Comparison of ENCODE assay signal across 9 mouse cellular contexts in the genomic region with DNA sequence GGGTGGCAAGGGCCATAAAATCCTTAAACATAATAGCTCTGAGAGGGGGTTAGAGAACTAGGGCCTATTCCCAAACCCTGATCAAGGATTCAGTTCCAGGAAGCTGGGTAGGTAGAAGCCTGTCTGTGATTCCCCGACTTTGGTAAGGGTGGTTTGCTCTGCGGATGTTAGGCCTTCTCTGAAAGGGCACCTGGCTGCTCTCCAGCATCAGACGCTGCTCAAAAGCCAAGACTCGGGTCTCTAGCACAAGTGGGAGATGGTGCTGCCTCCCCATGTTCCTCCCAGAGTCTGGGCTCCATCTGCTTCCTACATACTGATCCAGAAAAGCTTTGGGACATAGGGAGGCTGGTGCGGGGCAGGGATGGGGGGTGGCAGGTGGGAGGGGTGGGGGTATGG.
DNase-seq lines count a peak whose midpoint lies in the region; ATAC-seq and TF ChIP-seq lines count a peak whose summit lies in the region.
"Had no signal": no experiment of that assay in that cellular context is flagged by ENCODE, and none has a peak within 500 bp of the region (broad histone marks: within the 10 kb centered on the region; RNA-seq: fewer than 3 reads in every experiment).

No protein-coding gene starts in this region.

- no peaks in the 10 kb centered on the region for H3K27me3 ChIP-seq in midbrain, embryonic 15.5 days (replicated peaks)
- H3K27me3 ChIP-seq in midbrain, postnatal 0 days (ENCODE audit: insufficient read depth, low read length) = no peaks in the 10 kb centered on the region
- H3K27me3 ChIP-seq in stomach, embryonic 16.5 days (ENCODE audit: control insufficient read depth, insufficient read depth, low read length) = no peaks in the 10 kb centered on the region

- H3K4me2 ChIP-seq in midbrain, embryonic 15.5 days = no peak overlapping the region
- H3K4me2 ChIP-seq in midbrain, postnatal 0 days (ENCODE audit: low read depth, low read length, poor library complexity, severe bottlenecking) = no peak overlapping the region
- no peak overlapping the region for H3K4me2 ChIP-seq in stomach, embryonic 16.5 days (ENCODE audit: low read depth, low read length)

- no peak overlapping the region for H3K4me3 ChIP-seq in midbrain, embryonic 15.5 days
- H3K4me3 ChIP-seq in midbrain, postnatal 0 days (ENCODE audit: low read depth, low read length) = no peak overlapping the region
- no peak overlapping the region for H3K4me3 ChIP-seq in stomach, embryonic 16.5 days (replicated peaks; ENCODE audit: low read length)

- no peak for TF ChIP-seq CTCF in midbrain, postnatal 0 days (IDR thresholded peaks at IDR 0.05)

- WGBS in midbrain, embryonic 15.5 days = 69% methylated on average over 5 of the region's 5 CpGs
- WGBS in midbrain, postnatal 0 days = 70% methylated on average over 5 of the region's 5 CpGs
- 50% methylated on average over 5 of the region's 5 CpGs for WGBS in stomach, embryonic 16.5 days

- no peaks in the 10 kb centered on the region for H3K36me3 ChIP-seq in midbrain, embryonic 15.5 days (replicated peaks)
- no peaks in the 10 kb centered on the region for H3K36me3 ChIP-seq in midbrain, postnatal 0 days (ENCODE audit: insufficient read depth, low read length)
- no peaks in the 10 kb centered on the region for H3K36me3 ChIP-seq in stomach, embryonic 16.5 days (ENCODE audit: control insufficient read depth, insufficient read depth, low read length)

- no peak overlapping the region for H3K9ac ChIP-seq in midbrain, embryonic 15.5 days
- no peak overlapping the region for H3K9ac ChIP-seq in midbrain, postnatal 0 days (replicated peaks; ENCODE audit: low read length, poor library complexity, severe bottlenecking)
- H3K9ac ChIP-seq in stomach, embryonic 16.5 days (ENCODE audit: low read length) = 0 out of 2 replicates have a peak overlapping the region, but pooled peaks have one; percentile 12

- H3K4me1 ChIP-seq in midbrain, embryonic 15.5 days = peaks cover 32% of the 10 kb centered on the region
- H3K4me1 ChIP-seq in midbrain, postnatal 0 days (ENCODE audit: insufficient read depth, low read length) = peaks cover 15% of the 10 kb centered on the region
- peaks cover 9% of the 10 kb centered on the region; the same call in 1 of the 2 replicates for H3K4me1 ChIP-seq in stomach, embryonic 16.5 days (ENCODE audit: control insufficient read depth, insufficient read depth, low read length)

- peak; percentile 47 to 51 for DNase-seq in cerebellum, postnatal 10 days
- DNase-seq in cerebellum, adult 8-10 months = no peak
- DNase-seq in midbrain, postnatal 0 days (ENCODE audit: low spot score) = no peak
- DNase-seq in kidney, postnatal 10 days = peak; percentile 31
- no peak for DNase-seq in frontal cortex, postnatal 14 days (ENCODE audit: low spot score in 2 of 2)
- DNase-seq in embryo, embryonic 11 days = no peak
- DNase-seq: cerebellum, adult 18-20 months had no signal

- ATAC-seq in midbrain, embryonic 15.5 days (replicated peaks) = no peak
- no peak for ATAC-seq in midbrain, postnatal 0 days (ENCODE audit: low FRiP score)
- no peak for ATAC-seq in stomach, embryonic 16.5 days (ENCODE audit: insufficient read depth, low FRiP score)

- H3K27ac ChIP-seq in midbrain, embryonic 15.5 days = peak overlapping the region; percentile 50; the same call in 1 of the 2 replicates
- H3K27ac ChIP-seq in midbrain, postnatal 0 days (ENCODE audit: low read depth, low read length) = no peak overlapping the region
- H3K27ac ChIP-seq in stomach, embryonic 16.5 days (ENCODE audit: low read length) = peak overlapping the region; percentile 74; the same call in 1 of the 2 replicates

- no peaks in the 10 kb centered on the region for H3K9me3 ChIP-seq in midbrain, embryonic 15.5 days
- no peaks in the 10 kb centered on the region for H3K9me3 ChIP-seq in midbrain, postnatal 0 days (ENCODE audit: low read length)
- no peaks in the 10 kb centered on the region for H3K9me3 ChIP-seq in stomach, embryonic 16.5 days (replicated peaks; ENCODE audit: control insufficient read depth, low read length)

Comparison
In these comparisons a context has a peak if more than half of its experiments do, and no peak if none do; other contexts are left out.
1. DNase-seq: peak in cerebellum, postnatal 10 days (2 of 2) and kidney, postnatal 10 days (single experiment); none in cerebellum, adult 8-10 months (single experiment), midbrain, postnatal 0 days (single experiment), frontal cortex, postnatal 14 days (0 of 2) and embryo, embryonic 11 days (single experiment).